Mouse (Mus musculus) megakaryocyte progenitor cell, adult 5-6 weeks (primary cell): ENCODE results near the gene Pfkp. TPM values are rescaled to one million over a fixed set of nuclear protein-coding genes. Genes with fewer than 3 reads are reported as not detected.
A peak's percentile ranks its signal among the peaks of the same experiment; 100 is the strongest.

Source experiments
- ATAC-seq: replicated peaks from 2 replicates; pipeline ENCODE4 v1.8.0; 2016; ENCODE audit warnings: mild to moderate bottlenecking, moderate TSS enrichment, inconsistent platforms; ENCODE audit not compliant: poor library complexity
- total RNA-seq, 2 experiments: library from RNA; stranded (forward) in 1 of 2; stranded (reverse) in 1 of 2; fragments of 157-497, 149-512 nt in 1 of 2; fragments of 200-1000 nt in 1 of 2; gene quantifications; 2 replicates each; pipeline versions ENCODE4 v1.2.3 to v1.2.4; 2015 to 2017

The Pfkp gene
- total RNA-seq, 2 experiments from 2014 or later, result 45.2 to 99.4 TPM

GRCm38 (mm10) chr13:6618711-6619110 lies 29.9 kb downstream of the Pfkp start:
- ATAC-seq, result no peak

GRCm38 (mm10) chr13:6613690-6614445 lies 34.7 kb downstream of the Pfkp start:
- ATAC-seq, result no peak

GRCm38 (mm10) chr13:6602786-6603409 lies 45.7 kb downstream of the Pfkp start:
- ATAC-seq, result no peak

GRCm38 (mm10) chr13:6601676-6602075 lies 46.9 kb downstream of the Pfkp start:
- no peak for ATAC-seq

GRCm38 (mm10) chr13:6600626-6601025 lies 48.0 kb downstream of the Pfkp start:
- no peak for ATAC-seq

- ATAC-seq, result no peak
Observed at GRCm38 (mm10) chr13:6597801-6598200, 50.8 kb downstream of the Pfkp start.

- ATAC-seq, result no peak
Observed at GRCm38 (mm10) chr13:6595403-6595802, 53.2 kb downstream of the Pfkp start.

- ATAC-seq, result no peak
Observed at GRCm38 (mm10) chr13:6590846-6591245, 57.7 kb downstream of the Pfkp start.

- no peak for ATAC-seq
Observed at GRCm38 (mm10) chr13:6586009-6586408, 62.6 kb downstream of the Pfkp start.

GRCm38 (mm10) chr13:6583499-6584125 lies 65.0 kb downstream of the Pfkp start:
- no peak for ATAC-seq

- peak; percentile 92 for ATAC-seq
Observed at GRCm38 (mm10) chr13:6575920-6576509, 72.6 kb downstream of the Pfkp start.

- ATAC-seq, result no peak
Observed at GRCm38 (mm10) chr13:6565571-6565970, 83.0 kb downstream of the Pfkp start.

- no peak for ATAC-seq
Observed at GRCm38 (mm10) chr13:6562409-6562808, 86.2 kb downstream of the Pfkp start.

- ATAC-seq, result peak; percentile 62
Observed at GRCm38 (mm10) chr13:6557771-6558170, 90.8 kb downstream of the Pfkp start.

- ATAC-seq, result no peak
Observed at GRCm38 (mm10) chr13:6555656-6556055, 92.9 kb downstream of the Pfkp start.

- ATAC-seq, result no peak
Observed at GRCm38 (mm10) chr13:6553708-6554107, 94.9 kb downstream of the Pfkp start.

- ATAC-seq, result no peak
Observed at GRCm38 (mm10) chr13:6535287-6535932, 113.2 kb downstream of the Pfkp start.

- ATAC-seq, result peak; percentile 93
Observed at GRCm38 (mm10) chr13:6532683-6533082, 115.9 kb downstream of the Pfkp start.
